Mouse (Mus musculus) embryonic facial prominence, embryonic 15.5 days (tissue): ENCODE results near the gene Ttn. TPM values are rescaled to one million over a fixed set of nuclear protein-coding genes. Genes with fewer than 3 reads are reported as not detected.

Experiments used
- ATAC-seq: fragments of 200-750 bp; cut with Nextera tagmentation; 2 replicates; pipeline ENCODE4 v1.8.0; 2017; ENCODE audit warnings: low read depth, moderate TSS enrichment; ENCODE audit not compliant: insufficient number of reproducible peaks, low FRiP score, low TSS enrichment
- H3K27ac ChIP-seq: fragments of 300-500 bp; sonication (generic); replicated peaks from 2 replicates; pipeline ENCODE4 v1.5.1; 2015; ENCODE audit warnings: mild to moderate bottlenecking, inconsistent platforms
- H3K27me3 ChIP-seq: fragments of 300-500 bp; sonication (generic); 2 replicates; pipeline ENCODE4 v1.6.1; 2015; ENCODE audit warnings: inconsistent platforms
- H3K36me3 ChIP-seq: fragments of 300-500 bp; sonication (generic); 2 replicates; pipeline ENCODE4 v1.6.1; 2015; ENCODE audit warnings: mild to moderate bottlenecking, inconsistent platforms
- H3K4me1 ChIP-seq: fragments of 300-500 bp; sonication (generic); 2 replicates; pipeline ENCODE4 v1.6.1; 2015; ENCODE audit warnings: inconsistent platforms
- H3K4me2 ChIP-seq: fragments of 300-500 bp; sonication (generic); replicated peaks from 2 replicates; pipeline ENCODE4 v1.6.1; 2015; ENCODE audit warnings: mild to moderate bottlenecking, inconsistent platforms
- H3K4me3 ChIP-seq: fragments of 300-500 bp; sonication (generic); replicated peaks from 2 replicates; pipeline ENCODE4 v1.5.1; 2015; ENCODE audit warnings: mild to moderate bottlenecking, inconsistent platforms
- H3K9ac ChIP-seq: fragments of 300-500 bp; sonication (generic); 2 replicates; pipeline ENCODE4 v1.6.1; 2015; ENCODE audit warnings: inconsistent platforms
- H3K9me3 ChIP-seq: fragments of 300-500 bp; sonication (generic); replicated peaks from 2 replicates; pipeline ENCODE4 v1.6.1; 2016; ENCODE audit warnings: inconsistent platforms
- WGBS: fragments of 180-500 bp; shearing (Covaris S2); methylation state at CpG from one replicate; pipeline ENCODE4 v1.1.7; 2015; 5-methylcytosine and 5-hydroxymethylcytosine counted together
- polyA plus RNA-seq: library from polyadenylated mRNA; unstranded; fragments of >200 nt; fragmentation: Nextera tagmentation; extraction: Ambion mirVana; gene quantifications from 2 replicates; pipeline ENCODE4 v1.2.1, GENCODE M21; 2015

The Ttn gene
- polyA plus RNA-seq, 1 experiment from 2014 or later: 92.9 TPM

GRCm38 (mm10) chr2:76981717-76982116, 630 bp downstream of the Ttn start:
- no peak overlapping the region for H3K4me2 ChIP-seq
- no peak overlapping the region for H3K4me3 ChIP-seq
- no peaks in the 10 kb centered on the region for H3K36me3 ChIP-seq
- H3K27ac ChIP-seq: no peak overlapping the region
- H3K9me3 ChIP-seq: no peaks in the 10 kb centered on the region
- no peaks in the 10 kb centered on the region for H3K27me3 ChIP-seq
- no peak overlapping the region for H3K9ac ChIP-seq
- no peaks in the 10 kb centered on the region for H3K4me1 ChIP-seq
- no peak for ATAC-seq
- 58% methylated on average over 5 of the region's 5 CpGs for WGBS

GRCm38 (mm10) chr2:76980146-76980545, 2.2 kb downstream of the Ttn start:
- H3K27me3 ChIP-seq: no peaks in the 10 kb centered on the region
- H3K9ac ChIP-seq: no peak overlapping the region
- H3K9me3 ChIP-seq: no peaks in the 10 kb centered on the region
- no peak for ATAC-seq
- no peaks in the 10 kb centered on the region for H3K36me3 ChIP-seq
- no peak overlapping the region for H3K4me3 ChIP-seq
- no peaks in the 10 kb centered on the region for H3K4me1 ChIP-seq
- H3K27ac ChIP-seq: no peak overlapping the region
- H3K4me2 ChIP-seq: no peak overlapping the region
- WGBS: 45% methylated on average over 9 of the region's 9 CpGs

GRCm38 (mm10) chr2:76977650-76978049, 4.7 kb downstream of the Ttn start:
- no peak overlapping the region for H3K4me2 ChIP-seq
- no peaks in the 10 kb centered on the region for H3K9me3 ChIP-seq
- no peak overlapping the region for H3K27ac ChIP-seq
- no peaks in the 10 kb centered on the region for H3K4me1 ChIP-seq
- H3K36me3 ChIP-seq: no peaks in the 10 kb centered on the region
- WGBS: 57% methylated on average over 6 of the region's 6 CpGs
- H3K4me3 ChIP-seq: no peak overlapping the region
- no peak overlapping the region for H3K9ac ChIP-seq
- no peaks in the 10 kb centered on the region for H3K27me3 ChIP-seq
- ATAC-seq: no peak

- no peaks in the 10 kb centered on the region for H3K9me3 ChIP-seq
- no peak overlapping the region for H3K4me2 ChIP-seq
- H3K4me3 ChIP-seq: no peak overlapping the region
- H3K27ac ChIP-seq: no peak overlapping the region
- ATAC-seq: no peak
- no peaks in the 10 kb centered on the region for H3K27me3 ChIP-seq
- no peak overlapping the region for H3K9ac ChIP-seq
- WGBS: 59% methylated on average over 4 of the region's 4 CpGs
- H3K36me3 ChIP-seq: no peaks in the 10 kb centered on the region
- H3K4me1 ChIP-seq: no peaks in the 10 kb centered on the region
These were observed 10.3 kb downstream of the Ttn start for GRCm38 (mm10) chr2:76972051-76972450.

GRCm38 (mm10) chr2:76971069-76971468, 11.3 kb downstream of the Ttn start:
- Histone ChIP-seq H3K36me3 (no peaks in the 10 kb centered on the region), H3K27me3 (no peaks in the 10 kb centered on the region), H3K4me2 (no peak overlapping the region), H3K4me3 (no peak overlapping the region), H3K27ac (no peak overlapping the region), H3K9me3 (no peaks in the 10 kb centered on the region), H3K4me1 (no peaks in the 10 kb centered on the region), H3K9ac (no peak overlapping the region)
- WGBS: 61% methylated on average over 5 of the region's 5 CpGs
- ATAC-seq: no peak

GRCm38 (mm10) chr2:76970669-76971068, 11.7 kb downstream of the Ttn start:
- H3K9ac ChIP-seq: no peak overlapping the region
- no peak for ATAC-seq
- H3K9me3 ChIP-seq: no peaks in the 10 kb centered on the region
- H3K4me2 ChIP-seq: no peak overlapping the region
- no peaks in the 10 kb centered on the region for H3K4me1 ChIP-seq
- WGBS: 19% methylated on average over 4 of the region's 4 CpGs
- H3K4me3 ChIP-seq: no peak overlapping the region
- H3K27me3 ChIP-seq: no peaks in the 10 kb centered on the region
- no peaks in the 10 kb centered on the region for H3K36me3 ChIP-seq
- no peak overlapping the region for H3K27ac ChIP-seq

- WGBS: 62% methylated on average over 6 of the region's 6 CpGs
- ATAC-seq: no peak
These were observed 12.1 kb downstream of the Ttn start for GRCm38 (mm10) chr2:76970204-76970603.

GRCm38 (mm10) chr2:76969637-76970036, 12.7 kb downstream of the Ttn start:
- no peaks in the 10 kb centered on the region for H3K4me1 ChIP-seq
- H3K9ac ChIP-seq: no peak overlapping the region
- H3K27me3 ChIP-seq: no peaks in the 10 kb centered on the region
- H3K9me3 ChIP-seq: no peaks in the 10 kb centered on the region
- no peak for ATAC-seq
- no peak overlapping the region for H3K4me3 ChIP-seq
- H3K36me3 ChIP-seq: no peaks in the 10 kb centered on the region
- 79% methylated on average over 21 of the region's 21 CpGs for WGBS
- H3K4me2 ChIP-seq: no peak overlapping the region
- H3K27ac ChIP-seq: no peak overlapping the region

More at GRCm38 (mm10) chr2:76970204-76970603, 12.1 kb downstream of the Ttn start:
- H3K4me2 ChIP-seq: no peak overlapping the region
- H3K36me3 ChIP-seq: no peaks in the 10 kb centered on the region
- H3K9me3 ChIP-seq: no peaks in the 10 kb centered on the region
- H3K27ac ChIP-seq: no peak overlapping the region
- no peak overlapping the region for H3K4me3 ChIP-seq
- no peak overlapping the region for H3K9ac ChIP-seq
- H3K4me1 ChIP-seq: no peaks in the 10 kb centered on the region
- no peaks in the 10 kb centered on the region for H3K27me3 ChIP-seq

- 22% methylated on average over 8 of the region's 8 CpGs for WGBS
- Histone ChIP-seq H3K4me3 (no peak overlapping the region), H3K4me1 (no peaks in the 10 kb centered on the region), H3K27ac (no peak overlapping the region), H3K9me3 (no peaks in the 10 kb centered on the region), H3K27me3 (no peaks in the 10 kb centered on the region), H3K9ac (no peak overlapping the region), H3K4me2 (no peak overlapping the region), H3K36me3 (no peaks in the 10 kb centered on the region)
- ATAC-seq: no peak; the same call in 1 of the 2 replicates
These were observed 13.4 kb downstream of the Ttn start for GRCm38 (mm10) chr2:76968919-76969318.

GRCm38 (mm10) chr2:76966582-76966981, 15.8 kb downstream of the Ttn start:
- no peaks in the 10 kb centered on the region for H3K4me1 ChIP-seq
- no peak overlapping the region for H3K9ac ChIP-seq
- H3K36me3 ChIP-seq: no peaks in the 10 kb centered on the region
- ATAC-seq: no peak
- no peak overlapping the region for H3K27ac ChIP-seq
- no peak overlapping the region for H3K4me3 ChIP-seq
- WGBS: 86% methylated on average over 6 of the region's 6 CpGs
- no peak overlapping the region for H3K4me2 ChIP-seq
- no peaks in the 10 kb centered on the region for H3K27me3 ChIP-seq
- no peaks in the 10 kb centered on the region for H3K9me3 ChIP-seq

GRCm38 (mm10) chr2:76966013-76966412, 16.3 kb downstream of the Ttn start:
- H3K9me3 ChIP-seq: no peaks in the 10 kb centered on the region
- no peak overlapping the region for H3K4me3 ChIP-seq
- 81% methylated on average over 2 of the region's 2 CpGs for WGBS
- no peak overlapping the region for H3K4me2 ChIP-seq
- ATAC-seq: no peak
- no peak overlapping the region for H3K9ac ChIP-seq
- no peaks in the 10 kb centered on the region for H3K4me1 ChIP-seq
- H3K27ac ChIP-seq: no peak overlapping the region
- no peaks in the 10 kb centered on the region for H3K27me3 ChIP-seq
- H3K36me3 ChIP-seq: no peaks in the 10 kb centered on the region

GRCm38 (mm10) chr2:76965542-76965941, 16.8 kb downstream of the Ttn start:
- Histone ChIP-seq H3K4me1 (no peaks in the 10 kb centered on the region), H3K9me3 (no peaks in the 10 kb centered on the region), H3K27me3 (no peaks in the 10 kb centered on the region), H3K4me2 (no peak overlapping the region), H3K27ac (no peak overlapping the region), H3K36me3 (no peaks in the 10 kb centered on the region), H3K4me3 (no peak overlapping the region), H3K9ac (no peak overlapping the region)
- 84% methylated on average over 7 of the region's 7 CpGs for WGBS
- no peak for ATAC-seq
